Mouse (Mus musculus) embryonic facial prominence, embryonic 11.5 days (tissue): ENCODE measurements around the gene Chml. TPM values are rescaled to one million over a fixed set of nuclear protein-coding genes. Genes with fewer than 3 reads are reported as not detected.

Experiments used
- ATAC-seq: fragments of 200-750 bp; cut with Nextera tagmentation; replicated peaks from 2 replicates; pipeline ENCODE4 v1.8.0; 2017; ENCODE audit warnings: low read depth; ENCODE audit not compliant: insufficient number of reproducible peaks, low FRiP score, low TSS enrichment
- DNase-seq: peaks from one replicate; pipeline ENCODE4 v3.0.0-alpha.2; 2015; ENCODE audit warnings: low spot score
- H3K27ac ChIP-seq: fragments of 300-500 bp; sonication (generic); replicated peaks from 2 replicates; pipeline ENCODE4 v1.5.1; 2014; ENCODE audit warnings: mild to moderate bottlenecking, low read depth, low read length, control low read depth
- H3K27me3 ChIP-seq: fragments of 300-500 bp; sonication (generic); 2 replicates; pipeline ENCODE4 v1.6.1; 2014; ENCODE audit warnings: mild to moderate bottlenecking, low read length, moderate library complexity, mixed read lengths; ENCODE audit not compliant: control insufficient read depth, insufficient read depth
- H3K36me3 ChIP-seq: fragments of 300-500 bp; sonication (generic); replicated peaks from 2 replicates; pipeline ENCODE4 v1.6.1; 2014; ENCODE audit warnings: low read depth, mild to moderate bottlenecking, low read length, moderate library complexity, mixed read lengths; ENCODE audit not compliant: control insufficient read depth, insufficient read depth
- H3K4me1 ChIP-seq: fragments of 300-500 bp; sonication (generic); 2 replicates; pipeline ENCODE4 v1.6.1; 2014; ENCODE audit warnings: low read length, mixed read lengths; ENCODE audit not compliant: control insufficient read depth, insufficient read depth
- H3K4me2 ChIP-seq: fragments of 300-500 bp; sonication (generic); 2 replicates; pipeline ENCODE4 v1.6.1; 2014; ENCODE audit warnings: low read depth, mild to moderate bottlenecking, control low read depth, low read length, moderate library complexity
- H3K4me3 ChIP-seq: fragments of 300-500 bp; sonication (generic); 2 replicates; pipeline ENCODE4 v1.5.1; 2014; ENCODE audit warnings: low read depth, low read length, control low read depth
- H3K9ac ChIP-seq: fragments of 300-500 bp; sonication (generic); replicated peaks from 2 replicates; pipeline ENCODE4 v1.6.1; 2014; ENCODE audit warnings: mild to moderate bottlenecking, control low read depth, low read length
- H3K9me3 ChIP-seq: fragments of 300-500 bp; sonication (generic); replicated peaks from 2 replicates; pipeline ENCODE4 v1.6.1; 2016; ENCODE audit warnings: mild to moderate bottlenecking, low read length, inconsistent platforms, mixed read lengths; ENCODE audit not compliant: control insufficient read depth
- whole genome bisulfite sequencing: fragments of 180-500 bp; shearing (Covaris S2); extraction: QIAGEN DNeasy Blood & Tissue Kit; methylation state at CpG from one replicate; pipeline ENCODE4 v1.1.7; 2014; 5-methylcytosine and 5-hydroxymethylcytosine counted together
- polyA plus RNA-seq: library from polyadenylated mRNA; unstranded; fragments of >200 nt; fragmentation: Nextera tagmentation; extraction: Ambion mirVana; gene quantifications from 2 replicates; pipeline ENCODE4 v1.2.1, GENCODE M21; 2014

Chml gene
- polyA plus RNA-seq, 1 experiment from 2014 or later = 5.4 TPM

DNA sequence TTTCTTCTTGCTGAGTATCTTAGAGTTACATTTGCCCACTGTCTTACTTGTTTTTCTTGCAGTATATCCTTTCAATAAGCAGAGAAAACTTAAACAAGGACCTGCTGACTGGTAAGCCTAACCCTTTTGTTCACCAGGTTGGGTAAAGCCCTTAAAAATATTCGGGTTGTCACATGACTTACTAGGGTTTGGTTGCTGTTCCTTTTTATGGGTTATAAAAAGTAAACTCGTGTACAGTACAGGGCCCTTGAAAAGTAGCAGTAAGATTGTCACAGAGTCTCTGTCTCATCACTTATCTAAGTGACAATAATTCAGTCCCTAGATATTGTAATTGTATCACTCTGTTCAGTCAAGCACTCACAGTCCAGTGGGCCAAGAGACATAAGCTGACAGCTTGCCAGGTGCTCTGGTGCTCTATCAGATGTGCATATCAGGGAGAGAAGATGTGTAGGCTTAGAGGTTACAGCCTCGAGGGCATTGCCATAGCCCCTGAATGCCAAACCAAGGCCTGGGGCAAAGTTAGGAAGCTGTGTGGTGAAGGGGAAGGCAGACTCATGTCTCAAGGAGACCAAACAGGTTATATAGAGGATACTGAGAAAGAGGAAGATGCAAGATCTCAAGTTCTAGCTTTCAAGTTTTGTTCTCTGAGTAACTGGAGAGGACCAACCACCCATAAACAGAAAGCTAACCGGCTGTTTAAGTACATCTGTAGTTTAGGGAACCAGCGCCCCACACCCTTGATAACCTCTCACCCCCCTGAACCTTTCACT lies 49.0 kb downstream of the Chml start:
- Histone ChIP-seq H3K4me2 (no peak overlapping the region), H3K4me1 (no peaks in the 10 kb centered on the region), H3K9ac (no peak overlapping the region), H3K27ac (no peak overlapping the region), H3K36me3 (no peaks in the 10 kb centered on the region), H3K4me3 (no peak overlapping the region), H3K27me3 (no peaks in the 10 kb centered on the region), H3K9me3 (no peaks in the 10 kb centered on the region)
- ATAC-seq (no peak), DNase-seq (no peak)
- 82% methylated on average over 5 of the region's 5 CpGs for WGBS

DNA sequence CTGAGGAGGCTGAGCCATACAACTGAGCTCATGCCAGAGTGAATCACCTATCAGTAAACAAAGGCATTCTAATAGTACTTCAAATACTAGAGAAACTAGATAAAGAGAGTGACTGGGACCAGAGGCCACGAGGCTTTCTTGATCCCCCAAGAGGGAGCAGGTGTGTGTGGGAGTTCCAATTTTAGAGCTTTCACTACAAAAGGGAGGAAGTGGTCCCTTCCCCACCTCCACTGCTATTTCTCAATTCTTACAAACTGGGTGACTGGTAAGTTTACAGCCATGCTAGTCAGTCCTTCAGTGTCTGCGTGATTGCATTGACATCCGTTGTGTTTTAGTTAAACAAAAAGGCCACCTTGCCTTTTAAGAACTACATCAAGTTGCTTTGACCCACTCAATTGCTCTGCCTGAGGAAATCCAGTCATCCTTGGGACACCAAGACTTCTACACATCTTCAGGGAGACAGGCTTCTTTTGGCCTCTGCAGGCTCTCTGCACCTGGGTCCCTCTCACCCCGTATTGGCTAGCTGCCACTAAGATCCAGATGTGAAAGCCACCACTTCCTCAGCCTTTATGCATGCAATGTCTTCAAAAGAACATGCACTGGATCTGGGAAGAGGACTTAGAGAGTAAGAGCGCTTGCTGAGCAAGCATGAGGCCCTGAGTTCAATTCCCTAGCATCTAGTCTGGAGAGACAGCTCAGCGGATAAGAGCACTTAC lies 52.1 kb downstream of the Chml start:
- ATAC-seq (no peak), DNase-seq (no peak)
- Histone ChIP-seq H3K27ac (no peak overlapping the region), H3K9me3 (no peaks in the 10 kb centered on the region), H3K36me3 (no peaks in the 10 kb centered on the region), H3K4me3 (no peak overlapping the region), H3K27me3 (no peaks in the 10 kb centered on the region), H3K9ac (no peak overlapping the region), H3K4me2 (no peak overlapping the region), H3K4me1 (no peaks in the 10 kb centered on the region)
- 84% methylated on average over 6 of the region's 6 CpGs for WGBS

DNA sequence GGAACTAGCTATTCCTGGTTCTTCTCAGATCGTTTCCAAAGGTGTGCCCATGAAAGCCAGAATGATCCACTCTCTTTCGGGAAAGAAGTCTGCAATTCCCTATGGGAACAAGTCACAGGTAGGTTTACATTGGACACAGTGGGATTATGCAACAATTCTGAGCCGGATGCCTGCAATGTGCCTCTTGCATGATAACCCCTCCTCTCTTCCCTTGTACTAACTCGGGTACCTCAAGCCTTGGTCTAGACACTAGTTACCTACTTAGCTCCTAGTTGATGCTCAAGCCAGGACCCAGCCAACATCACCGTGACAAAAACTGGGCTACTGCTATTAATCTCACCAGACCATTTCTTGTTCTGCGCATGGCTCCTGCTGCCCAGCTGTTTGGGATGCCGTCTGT lies 53.6 kb downstream of the Chml start:
- Histone ChIP-seq H3K36me3 (no peaks in the 10 kb centered on the region), H3K27me3 (no peaks in the 10 kb centered on the region), H3K4me1 (no peaks in the 10 kb centered on the region), H3K4me3 (no peak overlapping the region), H3K9me3 (no peaks in the 10 kb centered on the region), H3K9ac (no peak overlapping the region), H3K27ac (no peak overlapping the region), H3K4me2 (no peak overlapping the region)
- DNase-seq (no peak), ATAC-seq (no peak)
- WGBS = 84% methylated on average over 7 of the region's 7 CpGs

DNA sequence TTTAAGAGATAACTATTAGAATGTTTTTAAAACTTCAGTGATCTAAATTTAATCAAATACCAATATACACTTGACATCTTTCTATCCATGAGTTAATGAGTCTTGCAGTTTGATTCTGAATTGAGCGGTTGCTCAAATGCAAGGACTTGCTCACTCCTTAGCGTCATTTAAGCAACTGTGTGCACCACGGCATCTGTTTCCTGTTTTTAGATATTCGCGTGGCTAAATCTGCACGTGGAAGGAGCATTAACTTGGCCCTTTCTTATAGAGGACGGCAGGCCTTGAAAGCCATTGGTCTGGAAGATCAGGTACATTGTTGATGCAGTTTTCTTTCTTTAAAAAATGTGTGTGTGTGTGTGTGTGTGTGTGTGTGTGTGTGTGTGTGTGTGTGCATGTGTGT lies 55.0 kb downstream of the Chml start:
- Histone ChIP-seq H3K36me3 (no peaks in the 10 kb centered on the region), H3K4me1 (no peaks in the 10 kb centered on the region), H3K4me2 (no peak overlapping the region), H3K9ac (no peak overlapping the region), H3K27me3 (no peaks in the 10 kb centered on the region), H3K4me3 (no peak overlapping the region), H3K9me3 (no peaks in the 10 kb centered on the region), H3K27ac (no peak overlapping the region)
- 75% methylated on average over 7 of the region's 7 CpGs for WGBS
- no peak for ATAC-seq
- peak; percentile 8 for DNase-seq

DNA sequence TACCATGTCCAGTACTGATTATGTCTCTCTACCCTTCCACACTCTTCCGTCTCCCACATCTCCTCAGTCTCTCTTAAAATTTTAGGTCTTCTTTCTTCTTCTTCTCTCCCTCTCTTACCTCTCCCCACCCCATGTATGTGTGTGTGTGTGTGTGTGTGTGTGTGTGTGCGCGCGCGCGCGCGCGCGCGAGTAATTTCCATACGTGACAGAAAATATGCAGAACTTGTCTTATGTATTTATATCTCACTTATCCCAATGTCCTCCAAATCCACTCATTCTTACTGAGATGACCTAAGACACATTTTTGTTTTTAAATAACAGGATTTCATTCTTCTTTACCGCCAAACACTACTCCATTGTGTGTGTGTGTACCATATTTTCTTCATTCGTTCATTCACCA lies 60.2 kb downstream of the Chml start:
- Histone ChIP-seq H3K27ac (no peak overlapping the region), H3K9me3 (no peaks in the 10 kb centered on the region), H3K4me2 (no peak overlapping the region), H3K4me1 (no peaks in the 10 kb centered on the region), H3K27me3 (no peaks in the 10 kb centered on the region), H3K4me3 (no peak overlapping the region), H3K9ac (no peak overlapping the region), H3K36me3 (no peaks in the 10 kb centered on the region)
- WGBS = 94% methylated on average over 14 of the region's 14 CpGs
- no peak for DNase-seq
- ATAC-seq = no peak

Other genes with a start within 250 kb of the Chml start
- gene Rgs7, start 200.4 kb downstream of the Chml start, polyA plus RNA-seq = 2.6 and 2.8 TPM in 2 replicates
- gene Kmo, start 72.5 kb downstream of the Chml start, polyA plus RNA-seq = 0.08 and 0.21 TPM in 2 replicates
- gene Fh1, start 67.3 kb downstream of the Chml start, polyA plus RNA-seq = 106 and 113 TPM in 2 replicates
- gene Opn3, start 125 bp downstream of the Chml start, polyA plus RNA-seq = 9.5 and 11.3 TPM in 2 replicates
- not detected in 2 replicates for gene Wdr64, start 5.7 kb upstream of the Chml start, polyA plus RNA-seq
- 141 and 162 TPM in 2 replicates for gene Exo1, start 187.7 kb upstream of the Chml start, polyA plus RNA-seq
- gene Gm38100, start 227.4 kb upstream of the Chml start, polyA plus RNA-seq = 0.11 TPM in 1 of 2 replicates, not detected in the other